Mouse (Mus musculus): ENCODE measurements at regions not wholly inside any gene's neighbourhood (a gene's known extent, or its start where the extent isn't known, plus 50 kb on each side); places are given as distances from the start of the nearest gene placed in this dataset.

DNA sequence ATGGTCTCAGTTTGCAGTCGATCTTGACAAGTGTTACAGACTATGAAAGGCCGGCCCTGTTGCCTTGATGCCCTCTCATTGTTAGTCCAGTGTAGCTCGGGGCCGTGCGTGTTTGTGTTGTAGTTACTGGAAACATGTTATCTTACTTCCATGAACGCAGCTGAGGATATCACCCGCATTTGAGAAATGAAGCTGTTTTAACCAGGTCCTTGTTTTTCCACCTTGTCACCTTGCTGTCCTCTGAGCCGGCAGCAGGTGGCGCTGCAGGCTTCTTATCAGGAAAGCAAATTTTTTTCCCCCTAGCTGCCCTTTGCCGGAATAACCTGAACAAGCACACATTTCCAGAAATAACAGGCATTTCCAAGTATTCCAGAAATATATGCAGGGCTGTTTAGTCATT is 167.9 kb upstream of the Fermt1 start:
- Histone ChIP-seq H3K27me3 (ENCODE audit: control insufficient read depth, insufficient read depth, low read length) (no peaks in the 10 kb centered on the region), H3K27ac (ENCODE audit: control insufficient read depth, insufficient read depth, low read depth, low read length) (no peak overlapping the region), H3K4me1 (ENCODE audit: control insufficient read depth, insufficient read depth, low read length) (peaks cover 2% of the 10 kb centered on the region), H3K4me3 (ENCODE audit: control insufficient read depth, low read depth, low read length) (peak overlapping the region; percentile 49; the same call in 1 of the 2 replicates), H3K36me3 (ENCODE audit: control insufficient read depth, insufficient read depth, low read length) (no peaks in the 10 kb centered on the region)
- TF ChIP-seq POLR2A (IDR thresholded peaks at IDR 0.05; ENCODE audit: control insufficient read depth, low read depth, low read length) (no peak), CTCF (IDR thresholded peaks at IDR 0.05; ENCODE audit: control insufficient read depth, insufficient read depth, insufficient replicate concordance, low read depth, low read length) (peak; percentile 87)

DNA sequence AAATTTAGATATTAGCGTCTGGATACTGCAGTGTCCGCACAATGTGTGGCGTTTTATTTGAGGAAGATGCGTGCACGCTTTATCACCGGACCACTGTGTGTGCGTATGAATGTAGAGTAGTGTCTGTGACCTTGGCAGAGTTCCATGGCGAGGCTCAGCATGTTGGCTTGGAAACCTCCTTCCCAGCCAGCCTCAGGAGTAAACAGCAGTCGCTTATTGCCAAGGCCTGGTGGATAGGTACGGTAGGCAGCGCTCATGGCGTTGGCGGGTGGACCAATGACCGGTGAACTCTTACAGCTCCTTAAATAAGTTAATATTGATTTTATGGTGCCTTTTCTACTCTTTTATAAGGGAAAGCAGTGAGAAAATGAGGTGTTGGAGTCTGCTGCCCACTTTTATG is 172.9 kb upstream of the Fermt1 start:
- Histone ChIP-seq H3K27me3 (ENCODE audit: control insufficient read depth, insufficient read depth, low read length) (no peaks in the 10 kb centered on the region), H3K4me3 (ENCODE audit: control insufficient read depth, low read depth, low read length) (no peak overlapping the region), H3K4me1 (ENCODE audit: control insufficient read depth, insufficient read depth, low read length) (peaks cover 2% of the 10 kb centered on the region), H3K36me3 (ENCODE audit: control insufficient read depth, insufficient read depth, low read length) (no peaks in the 10 kb centered on the region), H3K27ac (ENCODE audit: control insufficient read depth, insufficient read depth, low read depth, low read length) (no peak overlapping the region)
- TF ChIP-seq CTCF (IDR thresholded peaks at IDR 0.05; ENCODE audit: control insufficient read depth, insufficient read depth, insufficient replicate concordance, low read depth, low read length) (no peak), POLR2A (IDR thresholded peaks at IDR 0.05; ENCODE audit: control insufficient read depth, low read depth, low read length) (no peak)

DNA sequence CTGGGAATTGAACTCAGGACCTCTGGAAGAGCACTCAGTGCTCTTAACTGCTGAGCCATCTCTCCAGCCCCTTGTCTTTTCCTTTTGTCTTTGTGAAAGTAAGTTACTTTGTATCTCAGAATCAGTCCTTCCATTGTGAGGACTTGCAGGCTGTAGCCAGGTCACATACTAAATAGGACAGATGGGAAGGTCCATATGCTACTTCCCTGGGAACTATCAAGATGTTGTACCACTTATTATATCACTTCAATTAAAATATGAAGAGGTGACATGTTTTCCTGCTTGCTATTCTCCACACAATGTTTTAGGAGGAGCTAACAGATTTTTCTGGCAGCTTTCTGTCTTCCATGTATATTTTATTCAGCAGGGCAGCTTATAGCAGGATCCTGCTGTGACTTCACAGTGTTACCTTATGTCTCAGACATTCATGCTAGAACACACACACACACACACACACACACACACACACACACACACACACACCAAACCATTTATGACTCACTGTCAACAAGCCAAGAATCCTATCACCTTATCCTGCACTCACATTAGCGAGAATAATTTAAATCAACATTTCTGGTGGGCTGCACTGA is 179.6 kb upstream of the Fermt1 start:
- no peak for TF ChIP-seq POLR2A (IDR thresholded peaks at IDR 0.05; ENCODE audit: control insufficient read depth, low read depth, low read length)
- no peak for TF ChIP-seq CTCF (IDR thresholded peaks at IDR 0.05; ENCODE audit: control insufficient read depth, insufficient read depth, insufficient replicate concordance, low read depth, low read length)
- Histone ChIP-seq H3K36me3 (ENCODE audit: control insufficient read depth, insufficient read depth, low read length) (no peaks in the 10 kb centered on the region), H3K4me3 (ENCODE audit: control insufficient read depth, low read depth, low read length) (no peak overlapping the region), H3K4me1 (ENCODE audit: control insufficient read depth, insufficient read depth, low read length) (no peaks in the 10 kb centered on the region), H3K27me3 (ENCODE audit: control insufficient read depth, insufficient read depth, low read length) (no peaks in the 10 kb centered on the region), H3K27ac (ENCODE audit: control insufficient read depth, insufficient read depth, low read depth, low read length) (no peak overlapping the region)

DNA sequence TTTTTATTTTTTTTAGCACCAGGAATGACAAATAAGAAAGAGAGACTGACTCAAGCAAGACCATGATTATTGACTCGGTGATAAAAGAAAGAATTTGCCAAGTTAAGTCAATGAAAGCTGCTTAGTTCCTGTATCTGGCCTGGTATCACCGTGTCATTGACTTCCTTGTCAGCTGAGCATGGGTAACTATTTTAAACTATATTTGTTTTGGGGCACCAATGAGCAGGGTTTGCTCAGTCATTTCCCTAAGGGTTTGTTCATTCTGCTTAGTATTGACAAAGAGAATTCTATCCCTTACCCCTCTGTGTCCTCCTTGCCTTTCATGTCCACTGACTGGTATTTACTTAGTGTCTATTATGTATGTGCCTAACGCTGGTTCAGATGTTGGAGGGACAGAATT is 189.2 kb upstream of the Fermt1 start:
- TF ChIP-seq POLR2A (IDR thresholded peaks at IDR 0.05; ENCODE audit: control insufficient read depth, low read depth, low read length) (no peak), CTCF (IDR thresholded peaks at IDR 0.05; ENCODE audit: control insufficient read depth, insufficient read depth, insufficient replicate concordance, low read depth, low read length) (no peak)

DNA sequence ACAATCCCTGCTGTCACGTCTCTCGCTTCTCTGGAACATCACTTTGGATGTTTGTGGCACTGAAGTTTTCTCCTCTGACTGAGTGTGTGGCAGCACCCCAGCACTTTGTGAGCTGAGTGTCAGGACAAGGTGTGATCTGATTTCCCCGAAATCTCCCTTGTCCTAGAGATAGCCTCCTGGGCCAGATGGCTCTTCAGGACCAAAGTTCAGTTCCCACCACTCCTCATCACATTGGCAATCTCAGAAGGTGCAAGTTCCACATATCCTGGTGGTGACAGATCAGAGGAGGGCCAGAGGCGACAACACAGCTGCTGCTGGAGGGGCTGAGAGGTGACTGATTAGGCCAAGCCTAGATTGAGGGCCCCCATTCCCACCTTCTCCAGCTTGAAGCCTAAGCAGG is 193.2 kb upstream of the Fermt1 start:
- Histone ChIP-seq H3K4me3 (ENCODE audit: control insufficient read depth, low read depth, low read length) (no peak overlapping the region), H3K27me3 (ENCODE audit: control insufficient read depth, insufficient read depth, low read length) (no peaks in the 10 kb centered on the region), H3K36me3 (ENCODE audit: control insufficient read depth, insufficient read depth, low read length) (no peaks in the 10 kb centered on the region), H3K4me1 (ENCODE audit: control insufficient read depth, insufficient read depth, low read length) (peaks cover 4% of the 10 kb centered on the region), H3K27ac (ENCODE audit: control insufficient read depth, insufficient read depth, low read depth, low read length) (no peak overlapping the region)
- no peak for TF ChIP-seq CTCF (IDR thresholded peaks at IDR 0.05; ENCODE audit: control insufficient read depth, insufficient read depth, insufficient replicate concordance, low read depth, low read length)
- TF ChIP-seq POLR2A (IDR thresholded peaks at IDR 0.05; ENCODE audit: control insufficient read depth, low read depth, low read length) = no peak

More for the DNA sequence above, 189.2 kb upstream of the Fermt1 start:
- Histone ChIP-seq H3K4me1 (ENCODE audit: control insufficient read depth, insufficient read depth, low read length) (peaks cover 4% of the 10 kb centered on the region), H3K4me3 (ENCODE audit: control insufficient read depth, low read depth, low read length) (no peak overlapping the region), H3K27ac (ENCODE audit: control insufficient read depth, insufficient read depth, low read depth, low read length) (no peak overlapping the region), H3K36me3 (ENCODE audit: control insufficient read depth, insufficient read depth, low read length) (no peaks in the 10 kb centered on the region), H3K27me3 (ENCODE audit: control insufficient read depth, insufficient read depth, low read length) (no peaks in the 10 kb centered on the region)

DNA sequence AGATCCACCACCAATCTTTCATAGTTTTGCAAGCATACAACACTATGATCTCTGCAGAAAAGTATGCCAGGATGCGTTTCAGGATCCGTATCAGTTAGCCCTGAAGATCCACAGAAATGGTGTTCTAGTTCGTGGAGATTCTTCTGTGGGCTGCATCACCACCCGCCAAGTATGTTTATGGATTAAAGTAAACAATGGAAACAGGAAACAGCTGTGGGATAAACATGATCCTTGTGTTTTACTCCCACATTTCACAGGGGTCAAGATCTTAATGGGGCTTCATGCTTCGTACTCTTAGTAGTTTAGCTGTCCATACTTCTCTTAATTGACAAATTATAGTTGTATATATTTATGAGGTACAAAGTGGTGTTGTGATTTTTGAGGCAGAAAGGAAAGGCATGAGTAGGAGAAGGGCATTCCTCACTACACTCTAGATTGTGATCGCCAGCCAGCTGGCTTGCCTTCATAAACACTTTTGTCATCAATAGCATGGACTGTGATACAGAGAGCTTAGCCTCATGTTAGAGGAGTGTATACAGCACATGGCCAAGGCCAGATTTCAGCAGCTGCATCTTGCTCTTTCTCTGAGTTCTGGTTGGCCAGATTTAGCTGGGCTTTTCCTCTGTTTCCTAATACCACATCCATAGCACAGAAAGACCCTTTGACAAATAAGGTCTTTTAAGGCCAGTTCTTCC is 195.8 kb upstream of the Fermt1 start:
- Histone ChIP-seq H3K27me3 (ENCODE audit: control insufficient read depth, insufficient read depth, low read length) (no peaks in the 10 kb centered on the region), H3K36me3 (ENCODE audit: control insufficient read depth, insufficient read depth, low read length) (no peaks in the 10 kb centered on the region), H3K4me1 (ENCODE audit: control insufficient read depth, insufficient read depth, low read length) (peaks cover 4% of the 10 kb centered on the region), H3K4me3 (ENCODE audit: control insufficient read depth, low read depth, low read length) (no peak overlapping the region), H3K27ac (ENCODE audit: control insufficient read depth, insufficient read depth, low read depth, low read length) (no peak overlapping the region)
- TF ChIP-seq POLR2A (IDR thresholded peaks at IDR 0.05; ENCODE audit: control insufficient read depth, low read depth, low read length) (no peak), CTCF (IDR thresholded peaks at IDR 0.05; ENCODE audit: control insufficient read depth, insufficient read depth, insufficient replicate concordance, low read depth, low read length) (no peak)

DNA sequence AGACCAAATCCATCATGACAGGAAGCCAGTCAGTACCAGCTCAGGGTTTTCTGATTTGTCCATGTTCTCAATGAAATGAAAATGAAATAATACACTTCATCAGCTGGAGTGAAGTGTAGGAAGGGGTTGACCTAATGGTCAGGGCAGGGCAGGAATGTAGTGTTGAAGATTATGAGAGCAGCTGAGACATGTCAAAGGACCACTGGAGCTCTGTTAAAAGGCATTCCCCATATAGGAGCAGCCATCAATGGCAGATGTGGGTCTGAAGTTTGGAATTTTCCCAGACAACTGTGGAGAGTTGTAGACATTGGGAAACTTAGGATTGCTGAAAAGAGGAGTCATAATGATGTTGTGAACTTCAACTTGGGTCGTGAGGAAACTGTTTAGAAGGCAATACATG is 206.8 kb upstream of the Fermt1 start:
- no peak overlapping the region for H3K27ac ChIP-seq (ENCODE audit: control insufficient read depth, insufficient read depth, low read depth, low read length)
- H3K27me3 ChIP-seq (ENCODE audit: control insufficient read depth, insufficient read depth, low read length) = no peaks in the 10 kb centered on the region
- no peak overlapping the region for H3K4me3 ChIP-seq (ENCODE audit: control insufficient read depth, low read depth, low read length)
- no peak for TF ChIP-seq CTCF (IDR thresholded peaks at IDR 0.05; ENCODE audit: control insufficient read depth, insufficient read depth, insufficient replicate concordance, low read depth, low read length)
- no peak for TF ChIP-seq POLR2A (IDR thresholded peaks at IDR 0.05; ENCODE audit: control insufficient read depth, low read depth, low read length)
- H3K4me1 ChIP-seq (ENCODE audit: control insufficient read depth, insufficient read depth, low read length) = no peaks in the 10 kb centered on the region
- no peaks in the 10 kb centered on the region for H3K36me3 ChIP-seq (ENCODE audit: control insufficient read depth, insufficient read depth, low read length)

Measured in testis, adult 2 months (tissue).